Mouse (Mus musculus): Measurements from ENCODE around the gene Coro7. TPM values are rescaled to one million over a fixed set of nuclear protein-coding genes. Genes with fewer than 3 reads are reported as not detected.
A peak's percentile ranks its signal among the peaks of the same experiment; 100 is the strongest.

Coro7 gene
- polyA plus RNA-seq (2012; fragmentation: generic; extraction: Trizol): 6.0 TPM
- long read RNA-seq, experiment 1, partial matches to known transcripts: 2 of 6 reads
- long read RNA-seq, experiment 1, other reads (novel, unspliced or antisense): 3 of 6 reads
- long read RNA-seq, experiment 2, full-length matches to known transcripts: 13 of 21 reads
- long read RNA-seq, experiment 2, partial matches to known transcripts: 5 of 21 reads
- long read RNA-seq, experiment 2, other reads (novel, unspliced or antisense): 3 of 21 reads

- TF ChIP-seq MAX (IDR thresholded peaks at IDR 0.05): peak; percentile 19
- no peak for TF ChIP-seq CTCF (IDR thresholded peaks at IDR 0.05; ENCODE audit: control insufficient read depth, insufficient read depth, insufficient read length)
- TF ChIP-seq MYOD1 (IDR thresholded peaks at IDR 0.05; ENCODE audit: control insufficient read depth, insufficient read length, low read depth): peak; percentile 37
- TF ChIP-seq MYOG (IDR thresholded peaks at IDR 0.05; ENCODE audit: control insufficient read depth, extremely low read depth, insufficient read length): no peak
- no peak for TF ChIP-seq CEBPB (IDR thresholded peaks at IDR 0.05; ENCODE audit: low read depth)
- peak; percentile 85 for TF ChIP-seq USF1 (IDR thresholded peaks at IDR 0.05; ENCODE audit: low read depth)
- no peak for TF ChIP-seq FOSL1 (IDR thresholded peaks at IDR 0.05; ENCODE audit: insufficient read depth, low read length, poor library complexity, severe bottlenecking)
- Histone ChIP-seq H3ac (ENCODE audit: control insufficient read depth, insufficient read length, low read depth) (peak within 1 kb of the TSS; percentile 64), H3K79me2 (ENCODE audit: control insufficient read depth, insufficient read depth) (peaks cover 13% of the 10 kb centered on the region), H3K79me3 (ENCODE audit: low read depth) (peaks cover 4% of the 10 kb centered on the region), H3K4me3 (ENCODE audit: insufficient read depth, poor library complexity, severe bottlenecking) (peak within 1 kb of the TSS; percentile 55), H3K36me3 (ENCODE audit: control insufficient read depth, insufficient read depth) (peaks cover 7% of the 10 kb centered on the region), H3K27me3 (ENCODE audit: control insufficient read depth, insufficient read depth, insufficient read length) (no peaks in the 10 kb centered on the region)
Observed at GRCm38 (mm10) chr16:4679121-4680018, at the start of gene Coro7. Coro7 (minus strand) TSS chr16:4679777.

- Histone ChIP-seq H3ac (ENCODE audit: control insufficient read depth, insufficient read length, low read depth) (no peak overlapping the region), H3K36me3 (ENCODE audit: control insufficient read depth, insufficient read depth) (no peaks in the 10 kb centered on the region), H3K79me2 (ENCODE audit: control insufficient read depth, insufficient read depth) (peaks cover 66% of the 10 kb centered on the region), H3K27me3 (ENCODE audit: control insufficient read depth, insufficient read depth, insufficient read length) (no peaks in the 10 kb centered on the region), H3K79me3 (ENCODE audit: low read depth) (peaks cover 41% of the 10 kb centered on the region), H3K4me3 (ENCODE audit: insufficient read depth, poor library complexity, severe bottlenecking) (no peak overlapping the region)
- TF ChIP-seq MYOD1 (IDR thresholded peaks at IDR 0.05; ENCODE audit: control insufficient read depth, insufficient read length, low read depth) (no peak), CTCF (IDR thresholded peaks at IDR 0.05; ENCODE audit: control insufficient read depth, insufficient read depth, insufficient read length) (no peak), MAX (IDR thresholded peaks at IDR 0.05) (no peak), MYOG (IDR thresholded peaks at IDR 0.05; ENCODE audit: control insufficient read depth, extremely low read depth, insufficient read length) (no peak), FOSL1 (IDR thresholded peaks at IDR 0.05; ENCODE audit: insufficient read depth, low read length, poor library complexity, severe bottlenecking) (no peak), USF1 (IDR thresholded peaks at IDR 0.05; ENCODE audit: low read depth) (no peak), CEBPB (IDR thresholded peaks at IDR 0.05; ENCODE audit: low read depth) (no peak)
Observed at GRCm38 (mm10) chr16:4727963-4728362, 48.4 kb upstream of the Coro7 start.

DNA sequence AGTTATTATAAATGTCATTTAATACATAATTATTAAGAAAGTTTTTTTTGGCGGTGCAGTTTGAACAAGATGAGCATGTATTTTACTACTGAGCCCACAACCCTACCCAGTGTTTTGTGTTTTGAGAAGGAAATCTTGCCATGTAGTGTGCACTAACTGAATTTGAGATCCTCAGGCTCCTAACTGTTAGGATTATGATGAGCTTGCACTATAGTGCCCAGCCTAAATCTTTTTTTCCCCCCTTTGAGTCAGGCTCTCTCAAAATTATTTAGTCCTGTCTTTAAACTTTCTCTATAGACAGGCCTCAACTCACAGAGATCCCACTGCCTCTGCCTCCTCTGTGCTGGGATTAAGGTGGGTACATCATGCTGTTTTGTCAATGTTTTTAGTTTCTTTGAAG lies 47.9 kb upstream of the Coro7 start:
- peaks cover 39% of the 10 kb centered on the region for H3K79me3 ChIP-seq (ENCODE audit: low read depth)
- no peaks in the 10 kb centered on the region for H3K36me3 ChIP-seq (ENCODE audit: control insufficient read depth, insufficient read depth)
- TF ChIP-seq USF1 (IDR thresholded peaks at IDR 0.05; ENCODE audit: low read depth): no peak
- TF ChIP-seq FOSL1 (IDR thresholded peaks at IDR 0.05; ENCODE audit: insufficient read depth, low read length, poor library complexity, severe bottlenecking): no peak
- H3K4me3 ChIP-seq (ENCODE audit: insufficient read depth, poor library complexity, severe bottlenecking): no peak overlapping the region
- H3ac ChIP-seq (ENCODE audit: control insufficient read depth, insufficient read length, low read depth): no peak overlapping the region
- H3K27me3 ChIP-seq (ENCODE audit: control insufficient read depth, insufficient read depth, insufficient read length): no peaks in the 10 kb centered on the region
- peaks cover 62% of the 10 kb centered on the region for H3K79me2 ChIP-seq (ENCODE audit: control insufficient read depth, insufficient read depth)

DNA sequence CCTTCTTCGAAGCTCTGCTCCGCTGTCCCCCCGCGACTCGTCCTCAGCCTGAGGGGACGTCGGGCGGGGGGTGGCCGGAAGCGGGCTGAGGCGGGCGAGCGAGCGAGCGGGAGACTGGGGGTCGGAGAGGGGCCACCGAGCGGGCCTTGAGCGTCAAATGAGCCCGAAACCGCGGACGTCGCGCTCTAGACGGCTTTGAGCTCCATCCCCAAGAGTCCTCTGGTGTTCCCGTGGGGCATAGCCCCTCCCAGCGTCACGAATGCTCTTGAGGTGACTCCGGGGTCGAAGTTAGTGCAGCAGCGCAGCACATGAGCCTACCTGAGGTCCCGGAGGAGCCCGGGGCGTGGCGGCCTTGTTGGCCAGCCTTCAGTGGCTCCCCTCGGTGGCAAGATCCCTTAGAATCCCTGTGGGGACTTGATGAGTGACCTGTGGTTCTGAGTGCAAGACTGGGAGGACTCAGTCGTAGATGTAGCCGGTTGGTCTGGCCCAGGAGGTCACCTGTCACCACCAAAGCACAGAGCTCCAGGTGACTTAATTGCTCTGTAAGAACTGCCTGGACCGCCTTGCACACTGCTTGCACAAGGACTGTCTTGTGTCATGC lies 47.1 kb upstream of the Coro7 start:
- Histone ChIP-seq H3K79me3 (ENCODE audit: low read depth) (peaks cover 33% of the 10 kb centered on the region), H3K27me3 (ENCODE audit: control insufficient read depth, insufficient read depth, insufficient read length) (no peaks in the 10 kb centered on the region), H3K36me3 (ENCODE audit: control insufficient read depth, insufficient read depth) (no peaks in the 10 kb centered on the region), H3ac (ENCODE audit: control insufficient read depth, insufficient read length, low read depth) (peak overlapping the region; percentile 84), H3K4me3 (ENCODE audit: insufficient read depth, poor library complexity, severe bottlenecking) (peak overlapping the region; percentile 75), H3K79me2 (ENCODE audit: control insufficient read depth, insufficient read depth) (peaks cover 53% of the 10 kb centered on the region)
- no peak for TF ChIP-seq FOSL1 (IDR thresholded peaks at IDR 0.05; ENCODE audit: insufficient read depth, low read length, poor library complexity, severe bottlenecking)
- no peak for TF ChIP-seq MYOD1 (IDR thresholded peaks at IDR 0.05; ENCODE audit: control insufficient read depth, insufficient read length, low read depth)
- no peak for TF ChIP-seq MAX (IDR thresholded peaks at IDR 0.05)
- no peak for TF ChIP-seq MYOG (IDR thresholded peaks at IDR 0.05; ENCODE audit: control insufficient read depth, extremely low read depth, insufficient read length)
- TF ChIP-seq CTCF (IDR thresholded peaks at IDR 0.05; ENCODE audit: control insufficient read depth, insufficient read depth, insufficient read length): no peak
- TF ChIP-seq USF1 (IDR thresholded peaks at IDR 0.05; ENCODE audit: low read depth): no peak
- TF ChIP-seq CEBPB (IDR thresholded peaks at IDR 0.05; ENCODE audit: low read depth): no peak

DNA sequence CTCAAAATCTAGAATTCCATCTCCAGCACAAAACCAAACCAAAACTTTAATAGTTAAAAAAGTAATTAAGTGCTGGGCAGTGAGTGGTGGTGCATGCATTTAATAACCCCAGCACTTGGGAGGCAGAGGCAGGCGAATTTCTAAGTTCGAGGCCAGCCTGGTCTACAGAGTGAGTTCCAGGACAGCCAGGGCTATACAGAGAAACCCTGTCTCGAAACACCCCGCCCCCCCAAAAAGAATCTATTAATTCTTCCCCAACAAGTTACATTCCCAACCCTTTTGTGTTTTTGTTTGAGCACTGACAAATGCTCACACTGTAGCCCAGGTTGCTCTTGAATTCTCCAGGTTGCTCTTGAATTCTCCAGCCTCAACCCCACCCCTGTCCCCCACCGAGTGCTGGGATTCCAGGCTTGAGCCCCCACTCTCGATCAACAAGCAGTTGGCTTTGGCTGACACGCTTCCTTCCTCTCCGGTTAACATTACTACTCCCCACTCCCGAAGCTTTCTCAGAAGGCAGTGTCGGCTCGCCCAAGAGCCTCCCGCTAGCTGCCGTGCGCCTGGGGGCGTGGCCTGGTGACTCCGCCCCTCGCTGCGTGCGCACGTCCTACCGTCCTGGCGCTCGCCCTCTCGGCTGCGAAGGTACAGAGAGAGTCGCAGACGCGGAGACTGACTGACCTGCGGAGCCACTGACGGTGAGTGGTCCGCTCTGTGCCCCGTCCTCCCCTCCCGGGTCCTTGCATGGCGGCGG lies 46.4 kb upstream of the Coro7 start, which contains the start of gene Hmox2:
Gene Hmox2 (plus strand): TSS at position 582 of the 748 bp plus-strand sequence.
- peak within 1 kb of the TSS; percentile 84 for H3ac ChIP-seq (ENCODE audit: control insufficient read depth, insufficient read length, low read depth)
- peaks cover 29% of the 10 kb centered on the region for H3K79me3 ChIP-seq (ENCODE audit: low read depth)
- H3K36me3 ChIP-seq (ENCODE audit: control insufficient read depth, insufficient read depth): no peaks in the 10 kb centered on the region
- peaks cover 46% of the 10 kb centered on the region for H3K79me2 ChIP-seq (ENCODE audit: control insufficient read depth, insufficient read depth)
- TF ChIP-seq CTCF (IDR thresholded peaks at IDR 0.05; ENCODE audit: control insufficient read depth, insufficient read depth, insufficient read length) (no peak), MAX (IDR thresholded peaks at IDR 0.05) (no peak), MYOG (IDR thresholded peaks at IDR 0.05; ENCODE audit: control insufficient read depth, extremely low read depth, insufficient read length) (no peak), USF1 (IDR thresholded peaks at IDR 0.05; ENCODE audit: low read depth) (no peak), MYOD1 (IDR thresholded peaks at IDR 0.05; ENCODE audit: control insufficient read depth, insufficient read length, low read depth) (no peak), FOSL1 (IDR thresholded peaks at IDR 0.05; ENCODE audit: insufficient read depth, low read length, poor library complexity, severe bottlenecking) (no peak), CEBPB (IDR thresholded peaks at IDR 0.05; ENCODE audit: low read depth) (no peak)
- no peaks in the 10 kb centered on the region for H3K27me3 ChIP-seq (ENCODE audit: control insufficient read depth, insufficient read depth, insufficient read length)
- peak within 1 kb of the TSS; percentile 75 for H3K4me3 ChIP-seq (ENCODE audit: insufficient read depth, poor library complexity, severe bottlenecking)
